Mouse (Mus musculus) forebrain, embryonic 16.5 days (tissue): ENCODE data around the gene Plekhh3. TPM values are rescaled to one million over a fixed set of nuclear protein-coding genes. Genes with fewer than 3 reads are reported as not detected.
"Not testable (repeated sequence)": the region's sequence is repeated elsewhere in the genome, so short reads cannot be mapped to it uniquely, and the experiment has no call there.

Source experiments
- ATAC-seq: fragments of 200-750 bp; cut with Nextera tagmentation; 2 replicates; pipeline ENCODE4 v1.8.0; 2017; ENCODE audit warnings: mild to moderate bottlenecking, moderate library complexity
- H3K27ac ChIP-seq: fragments of 300-500 bp; sonication (generic); 2 replicates; pipeline ENCODE4 v1.5.1; 2014; ENCODE audit warnings: low read length, control low read depth
- H3K27me3 ChIP-seq: fragments of 300-500 bp; sonication (generic); replicated peaks from 2 replicates; pipeline ENCODE4 v1.6.1; 2014; ENCODE audit warnings: low read length; ENCODE audit not compliant: control insufficient read depth, insufficient read depth
- H3K36me3 ChIP-seq: fragments of 300-500 bp; sonication (generic); 2 replicates; pipeline ENCODE4 v1.6.1; 2014; ENCODE audit not compliant: control insufficient read depth, insufficient read depth
- H3K4me1 ChIP-seq: fragments of 300-500 bp; sonication (generic); replicated peaks from 2 replicates; pipeline ENCODE4 v1.6.1; 2014; ENCODE audit warnings: low read length; ENCODE audit not compliant: control insufficient read depth, insufficient read depth
- H3K4me2 ChIP-seq: fragments of 300-500 bp; sonication (generic); 2 replicates; pipeline ENCODE4 v1.6.1; 2014; ENCODE audit warnings: mild to moderate bottlenecking, low read length, control low read depth
- H3K4me3 ChIP-seq: fragments of 300-500 bp; sonication (generic); replicated peaks from 2 replicates; pipeline ENCODE4 v1.5.1; 2014; ENCODE audit warnings: mild to moderate bottlenecking, low read length, control low read depth
- H3K9ac ChIP-seq: fragments of 300-500 bp; sonication (generic); replicated peaks from 2 replicates; pipeline ENCODE4 v1.6.1; 2014; ENCODE audit warnings: low read depth, low read length, control low read depth
- H3K9me3 ChIP-seq: fragments of 300-500 bp; sonication (generic); 2 replicates; pipeline ENCODE4 v1.6.1; 2016; ENCODE audit warnings: low read length; ENCODE audit not compliant: control insufficient read depth
- WGBS: fragments of 180-500 bp; shearing (Covaris S2); extraction: QIAGEN DNeasy Blood & Tissue Kit; methylation state at CpG from one replicate; pipeline ENCODE4 v1.1.7; 2014; 5-methylcytosine and 5-hydroxymethylcytosine counted together
- polyA plus RNA-seq: library from polyadenylated mRNA; unstranded; fragments of >200 nt; fragmentation: Nextera tagmentation; extraction: Ambion mirVana; gene quantifications from 2 replicates; pipeline ENCODE4 v1.2.1, GENCODE M21; 2015

Plekhh3 gene
- polyA plus RNA-seq, 1 experiment from 2014 or later: 4.8 TPM

GRCm38 (mm10) chr11:101134217-101134865 is 36.8 kb downstream of the Plekhh3 start:
- H3K9me3 ChIP-seq: no peaks in the 10 kb centered on the region
- H3K9ac ChIP-seq: no peak overlapping the region
- no peak overlapping the region for H3K4me2 ChIP-seq
- no peaks in the 10 kb centered on the region for H3K27me3 ChIP-seq
- no peak overlapping the region for H3K27ac ChIP-seq
- H3K36me3 ChIP-seq: no peaks in the 10 kb centered on the region
- 74% methylated on average over 13 of the region's 13 CpGs for WGBS
- H3K4me3 ChIP-seq: no peak overlapping the region
- no peak for ATAC-seq
- no peaks in the 10 kb centered on the region; the same call in 1 of the 2 replicates for H3K4me1 ChIP-seq

DNA sequence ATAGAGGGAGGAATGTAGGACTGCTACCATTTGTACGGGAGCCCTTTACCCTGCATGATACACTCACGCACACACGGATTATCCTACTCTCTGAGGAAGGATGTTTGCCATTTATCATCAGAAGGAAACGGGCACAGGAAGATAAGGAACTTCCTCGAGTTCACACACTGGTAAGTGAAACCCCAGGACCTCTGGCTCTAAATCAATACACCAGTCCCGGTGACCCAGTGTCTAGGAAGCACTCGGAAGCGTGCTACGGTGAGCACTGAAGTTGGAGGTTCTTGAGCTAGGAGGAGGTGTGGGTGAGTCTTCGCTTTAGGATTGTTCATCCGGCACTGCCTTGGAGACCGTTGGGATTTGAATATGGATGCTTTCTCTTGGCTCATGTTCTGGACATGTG is 38.1 kb downstream of the Plekhh3 start:
- 77% methylated on average over 12 of the region's 12 CpGs for WGBS
- Histone ChIP-seq H3K9me3 (no peaks in the 10 kb centered on the region), H3K4me3 (no peak overlapping the region), H3K27ac (no peak overlapping the region), H3K36me3 (no peaks in the 10 kb centered on the region), H3K27me3 (no peaks in the 10 kb centered on the region), H3K9ac (no peak overlapping the region), H3K4me1 (no peaks in the 10 kb centered on the region), H3K4me2 (no peak overlapping the region)
- no peak for ATAC-seq

DNA sequence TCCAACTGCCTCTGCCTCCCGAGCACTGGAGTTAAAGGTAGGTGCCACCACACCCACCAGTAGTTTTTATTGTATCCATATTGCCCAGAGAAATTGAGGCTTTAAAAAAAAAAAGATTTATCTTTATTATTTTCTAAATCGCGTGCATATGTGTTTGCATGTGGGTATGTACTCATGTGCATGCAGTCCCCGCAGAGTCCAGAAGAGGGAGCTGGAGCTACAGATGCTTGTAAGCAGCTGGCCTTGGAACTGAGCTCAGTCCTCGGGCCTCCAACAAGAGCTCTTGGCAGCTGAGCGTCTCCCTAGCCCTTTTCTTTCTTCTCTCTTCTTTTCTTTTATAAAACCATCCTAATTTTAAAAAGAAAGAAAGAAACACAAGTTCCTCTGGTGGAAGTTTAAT is 39.5 kb downstream of the Plekhh3 start:
- Histone ChIP-seq H3K9me3 (peaks cover 3% of the 10 kb centered on the region; the same call in 1 of the 2 replicates), H3K36me3 (peaks cover 5% of the 10 kb centered on the region), H3K4me2 (no peak overlapping the region), H3K9ac (no peak overlapping the region), H3K27me3 (no peaks in the 10 kb centered on the region), H3K4me3 (no peak overlapping the region), H3K4me1 (no peaks in the 10 kb centered on the region), H3K27ac (no peak overlapping the region)
- WGBS: 84% methylated on average over 6 of the region's 6 CpGs
- no peak for ATAC-seq

DNA sequence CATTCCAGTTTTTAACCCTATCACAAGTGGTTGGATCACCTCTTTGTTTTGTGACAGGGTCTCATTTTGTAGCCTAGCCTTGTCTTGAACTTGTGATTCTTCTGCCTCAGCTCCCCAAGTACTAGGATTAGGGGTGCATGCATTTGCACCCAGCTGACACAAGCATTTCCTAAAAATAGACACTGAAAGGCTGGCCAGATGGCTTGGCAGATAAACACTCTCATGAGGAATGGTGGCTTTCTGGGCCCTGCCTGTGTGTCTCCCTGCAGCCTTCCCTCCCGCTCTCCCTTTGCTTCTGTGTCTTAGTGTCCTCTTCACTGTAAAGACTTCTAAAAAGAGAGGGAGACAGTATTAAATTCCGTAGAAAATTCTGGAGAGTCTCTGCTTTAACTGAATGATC is 40.0 kb downstream of the Plekhh3 start:
- no peak for ATAC-seq
- WGBS: 77% methylated on average over 2 of the region's 2 CpGs
- no peaks in the 10 kb centered on the region for H3K27me3 ChIP-seq
- no peak overlapping the region for H3K4me2 ChIP-seq
- H3K27ac ChIP-seq: no peak overlapping the region
- H3K4me3 ChIP-seq: no peak overlapping the region
- H3K36me3 ChIP-seq: peaks cover 10% of the 10 kb centered on the region
- H3K9ac ChIP-seq: no peak overlapping the region
- H3K9me3 ChIP-seq: peaks cover 4% of the 10 kb centered on the region; the same call in 1 of the 2 replicates
- no peaks in the 10 kb centered on the region for H3K4me1 ChIP-seq

- H3K9me3 ChIP-seq: peaks cover 4% of the 10 kb centered on the region; the same call in 1 of the 2 replicates
- H3K27me3 ChIP-seq: no peaks in the 10 kb centered on the region
- H3K36me3 ChIP-seq: peaks cover 15% of the 10 kb centered on the region
- ATAC-seq: no peak
- H3K27ac ChIP-seq: no peak overlapping the region
- H3K4me1 ChIP-seq: no peaks in the 10 kb centered on the region
- no peak overlapping the region for H3K4me3 ChIP-seq
- no peak overlapping the region for H3K9ac ChIP-seq
- 59% methylated on average over 18 of the region's 18 CpGs for WGBS
- H3K4me2 ChIP-seq: no peak overlapping the region
These were observed 40.9 kb downstream of the Plekhh3 start for GRCm38 (mm10) chr11:101130056-101130756.

DNA sequence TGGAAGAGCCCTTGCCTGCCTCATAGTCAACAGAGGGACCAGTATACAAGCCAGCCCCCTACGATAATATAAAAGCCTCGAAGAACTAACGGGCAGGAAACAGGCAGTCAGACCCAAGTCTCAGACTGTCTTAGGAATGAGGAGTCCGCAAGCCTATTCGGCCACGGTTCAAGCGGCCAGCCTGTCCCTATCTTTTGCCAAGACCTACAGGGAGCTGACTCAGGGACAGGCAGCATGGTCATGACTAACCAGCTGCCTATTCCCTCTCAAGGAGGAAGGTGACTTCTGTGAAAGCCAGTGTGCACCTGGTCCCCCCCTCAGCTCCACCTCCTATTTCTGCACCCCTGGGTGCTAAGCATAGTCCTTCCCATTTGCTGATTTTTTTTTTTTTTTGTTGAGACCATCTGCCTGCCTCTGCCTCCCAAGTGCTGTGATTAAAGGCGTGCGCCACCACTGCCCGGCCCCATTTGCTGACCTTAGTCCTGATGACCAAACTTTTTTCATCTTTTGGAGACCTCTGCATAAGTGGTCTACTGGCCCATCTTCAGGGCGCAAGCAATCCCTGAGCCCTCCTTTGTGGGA is 42.1 kb downstream of the Plekhh3 start:
- 84% methylated on average over 11 of the region's 11 CpGs for WGBS
- Histone ChIP-seq H3K27me3 (no peaks in the 10 kb centered on the region), H3K4me3 (no peak overlapping the region), H3K9me3 (peaks cover 4% of the 10 kb centered on the region; the same call in 1 of the 2 replicates), H3K36me3 (peaks cover 15% of the 10 kb centered on the region), H3K27ac (no peak overlapping the region), H3K4me1 (no peaks in the 10 kb centered on the region), H3K4me2 (no peak overlapping the region), H3K9ac (no peak overlapping the region)
- no peak for ATAC-seq

DNA sequence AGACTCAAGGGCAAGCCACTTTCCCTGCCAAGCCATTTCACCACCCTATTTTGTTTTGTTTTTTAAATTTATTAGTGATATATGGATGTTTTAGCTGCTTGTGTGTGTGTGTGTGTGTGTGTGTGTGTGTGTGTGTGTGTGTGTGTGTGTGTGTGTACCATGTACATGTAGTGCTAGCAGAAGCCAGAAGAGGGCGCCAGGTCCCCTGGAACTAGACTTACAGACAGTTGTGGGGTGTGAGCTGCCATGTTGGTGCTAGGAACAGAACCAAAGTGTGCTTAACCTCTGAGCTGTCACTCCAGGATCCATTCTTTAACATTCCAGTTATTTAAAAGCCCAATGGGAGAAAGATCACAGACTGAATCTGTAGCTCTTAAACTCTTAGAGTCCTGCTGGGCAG is 44.1 kb downstream of the Plekhh3 start:
- Histone ChIP-seq H3K4me1 (no peaks in the 10 kb centered on the region), H3K9me3 (peaks cover 4% of the 10 kb centered on the region; the same call in 1 of the 2 replicates), H3K27me3 (no peaks in the 10 kb centered on the region), H3K4me2 (no peak overlapping the region), H3K9ac (no peak overlapping the region), H3K27ac (no peak overlapping the region), H3K36me3 (peaks cover 18% of the 10 kb centered on the region), H3K4me3 (no peak overlapping the region)
- 93% methylated on average over 1 of the region's 1 CpGs for WGBS
- no peak for ATAC-seq

DNA sequence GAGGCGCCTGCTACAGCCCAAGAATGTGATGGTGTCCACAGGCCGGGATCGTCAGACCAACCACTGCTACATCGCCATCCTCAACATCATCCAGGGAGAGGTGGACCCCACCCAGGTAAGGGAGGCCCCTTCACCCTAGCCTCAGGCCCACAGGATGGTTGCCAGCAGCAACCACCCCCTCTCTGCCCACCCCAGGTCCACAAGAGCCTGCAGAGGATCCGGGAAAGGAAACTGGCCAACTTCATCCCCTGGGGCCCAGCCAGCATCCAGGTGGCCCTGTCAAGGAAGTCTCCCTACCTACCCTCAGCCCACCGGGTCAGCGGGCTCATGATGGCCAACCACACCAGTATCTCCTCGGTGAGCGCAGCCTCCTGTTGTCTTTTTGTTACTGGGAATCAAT is 46.1 kb downstream of the Plekhh3 start:
- H3K4me3 ChIP-seq, H3K27me3 ChIP-seq, H3K4me2 ChIP-seq, H3K9ac ChIP-seq, H3K9me3 ChIP-seq, H3K4me1 ChIP-seq, ATAC-seq, H3K27ac ChIP-seq: not testable (repeated sequence)
- WGBS: 89% methylated on average over 7 of the region's 9 CpGs
- peaks cover 18% of the 10 kb centered on the region for H3K36me3 ChIP-seq

DNA sequence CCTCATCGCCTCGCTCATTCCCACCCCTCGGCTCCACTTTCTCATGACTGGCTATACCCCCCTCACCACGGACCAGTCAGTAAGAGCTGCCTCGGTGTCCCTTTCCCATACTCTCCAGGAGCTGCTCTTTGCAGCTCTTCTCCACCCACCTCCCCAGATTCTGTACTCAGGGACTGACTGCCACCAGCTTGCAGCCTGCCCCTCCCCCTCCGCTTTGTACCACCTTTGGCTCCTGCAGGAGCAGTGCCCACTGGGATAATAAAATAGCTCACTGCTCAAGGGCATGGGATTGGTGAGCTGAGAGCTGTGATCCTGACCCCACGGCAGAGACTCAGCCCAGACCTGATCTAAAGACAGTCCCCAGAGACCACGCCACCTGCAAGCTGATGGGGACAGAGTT is 46.7 kb downstream of the Plekhh3 start:
- H3K9me3 ChIP-seq, H3K4me2 ChIP-seq, H3K4me3 ChIP-seq, H3K27me3 ChIP-seq, H3K27ac ChIP-seq, H3K4me1 ChIP-seq, ATAC-seq, H3K9ac ChIP-seq: not testable (repeated sequence)
- WGBS: 97% methylated on average over 8 of the region's 8 CpGs
- peaks cover 18% of the 10 kb centered on the region for H3K36me3 ChIP-seq
